In the genomic region with DNA sequence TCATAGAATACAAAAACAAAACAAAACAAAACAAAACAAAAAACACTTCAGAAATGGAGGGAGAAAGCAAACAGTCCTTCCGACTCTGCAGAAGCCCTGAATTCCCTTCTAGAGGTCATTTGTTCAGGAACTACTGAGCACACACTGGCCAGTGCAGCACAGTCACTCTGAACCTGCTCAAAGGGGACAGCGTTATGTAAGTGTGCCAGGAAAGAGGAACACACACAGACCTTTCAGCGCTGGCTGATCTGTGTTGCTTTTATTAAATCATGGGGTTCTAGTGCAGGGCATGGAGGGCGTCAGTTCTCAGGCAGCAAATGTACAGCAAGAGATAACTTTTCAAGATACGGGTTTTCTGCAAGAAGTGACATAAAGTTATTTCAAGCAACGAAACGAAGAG, we compare ENCODE assay signal across 26 mouse cellular contexts. TPM values are rescaled to one million over a fixed set of nuclear protein-coding genes. Genes with fewer than 3 reads are reported as not detected.
DNase-seq lines count a peak whose midpoint lies in the region; ATAC-seq and TF ChIP-seq lines count a peak whose summit lies in the region.
"Had no signal": no experiment of that assay in that cellular context is flagged by ENCODE, and none has a peak within 500 bp of the region (broad histone marks: within the 10 kb centered on the region; RNA-seq: fewer than 3 reads in every experiment).

No protein-coding gene starts in this region.

- no peak for DNase-seq in heart, adult 2 months
- no peak for DNase-seq in kidney, adult 18-20 months
- no peak for DNase-seq in embryo, embryonic 10 days (ENCODE audit: low spot score)
- DNase-seq: adrenal gland, postnatal 14 days; B cell, adult 2 months; cerebellum, adult 11 months; cerebellum, postnatal 10 days; embryo, embryonic 11 days; gastrocnemius, postnatal 25 days; kidney, postnatal 25 days; liver, embryonic 13.5 days; lung, postnatal 4 days; right cerebral cortex, postnatal 4 days; thymus, postnatal 4 days had no signal

- TF ChIP-seq CTCF in heart, adult 2 months (IDR thresholded peaks at IDR 0.05), result no peak

- ATAC-seq in heart, embryonic 11.5 days (replicated peaks; ENCODE audit: insufficient number of reproducible peaks, low FRiP score, low TSS enrichment), result no peak
- ATAC-seq in kidney, embryonic 16.5 days (ENCODE audit: low FRiP score, low TSS enrichment), result no peak
- ATAC-seq in megakaryocyte progenitor cell, adult 5-6 weeks (replicated peaks; ENCODE audit: poor library complexity), result peak; percentile 48; the same call in 1 of the 2 replicates
- ATAC-seq in midbrain, embryonic 13.5 days, result no peak
- ATAC-seq: forebrain, embryonic 16.5 days; inflammation-experienced regulatory T-cells, adult 6 months had no signal

- H3K4me3 ChIP-seq in heart, adult 2 months, result no peak overlapping the region
- no peak overlapping the region for H3K4me3 ChIP-seq in heart, embryonic 11.5 days (ENCODE audit: low read depth, low read length)
- H3K4me3 ChIP-seq in kidney, embryonic 16.5 days (ENCODE audit: low read length), result no peak overlapping the region
- no peak overlapping the region for H3K4me3 ChIP-seq in midbrain, embryonic 13.5 days (replicated peaks)
- H3K4me3 ChIP-seq: heart, embryonic 15.5 days; hindbrain, embryonic 13.5 days; limb, embryonic 12.5 days; liver, embryonic 13.5 days; lung, embryonic 15.5 days; midbrain, embryonic 12.5 days; neural tube, embryonic 12.5 days had no signal

- no peak overlapping the region for H3K4me2 ChIP-seq in heart, embryonic 11.5 days
- H3K4me2 ChIP-seq in kidney, embryonic 16.5 days (replicated peaks; ENCODE audit: low read depth, low read length), result no peak overlapping the region
- no peak overlapping the region for H3K4me2 ChIP-seq in midbrain, embryonic 13.5 days (replicated peaks)
- H3K4me2 ChIP-seq: heart, embryonic 15.5 days; hindbrain, embryonic 13.5 days; limb, embryonic 12.5 days; liver, embryonic 13.5 days; lung, embryonic 15.5 days; midbrain, embryonic 12.5 days; neural tube, embryonic 12.5 days had no signal

- WGBS in heart, adult 2 months, result 54% methylated on average over 7 of the region's 7 CpGs
- WGBS in heart, embryonic 11.5 days (ENCODE audit: insufficient replicate concordance), result 57% methylated on average over 7 of the region's 7 CpGs
- WGBS in kidney, embryonic 16.5 days, result 69% methylated on average over 7 of the region's 7 CpGs
- 85% methylated on average over 7 of the region's 7 CpGs for WGBS in midbrain, embryonic 13.5 days

- intact Hi-C loops in heart, adult 2 months (cut with DNase I), result no loop called here

- no peaks in the 10 kb centered on the region for H3K79me2 ChIP-seq in heart, adult 2 months (replicated peaks; ENCODE audit: control insufficient read depth, insufficient read depth, low read length)

- TF ChIP-seq EP300 in heart, adult 2 months (IDR thresholded peaks at IDR 0.05; ENCODE audit: insufficient read depth, low read depth, low read length), result 0 out of 2 replicates have a peak, but pooled peaks have one; percentile 32

- no peak overlapping the region for H3K27ac ChIP-seq in heart, adult 2 months
- H3K27ac ChIP-seq in heart, embryonic 11.5 days (ENCODE audit: low read depth, low read length), result no peak overlapping the region
- 0 out of 2 replicates have a peak overlapping the region, but pooled peaks have one; percentile 34 for H3K27ac ChIP-seq in kidney, embryonic 16.5 days (ENCODE audit: low read length)
- no peak overlapping the region for H3K27ac ChIP-seq in midbrain, embryonic 13.5 days
- H3K27ac ChIP-seq: heart, embryonic 15.5 days; hindbrain, embryonic 13.5 days; limb, embryonic 12.5 days; liver, embryonic 13.5 days; lung, embryonic 15.5 days; midbrain, embryonic 12.5 days; neural tube, embryonic 12.5 days had no signal

- no peaks in the 10 kb centered on the region for H3K27me3 ChIP-seq in heart, adult 2 months (ENCODE audit: control insufficient read depth, insufficient read depth, low read length)
- H3K27me3 ChIP-seq in heart, embryonic 11.5 days (ENCODE audit: control insufficient read depth, insufficient read depth, low read length), result no peaks in the 10 kb centered on the region
- no peaks in the 10 kb centered on the region for H3K27me3 ChIP-seq in kidney, embryonic 16.5 days (ENCODE audit: insufficient read depth, low read length)
- no peaks in the 10 kb centered on the region for H3K27me3 ChIP-seq in midbrain, embryonic 13.5 days
- H3K27me3 ChIP-seq: heart, embryonic 15.5 days; hindbrain, embryonic 13.5 days; limb, embryonic 12.5 days; lung, embryonic 15.5 days; midbrain, embryonic 12.5 days; neural tube, embryonic 12.5 days had no signal

- H3K36me3 ChIP-seq in heart, adult 2 months (ENCODE audit: control insufficient read depth, insufficient read depth, low read length), result no peaks in the 10 kb centered on the region
- no peaks in the 10 kb centered on the region for H3K36me3 ChIP-seq in heart, embryonic 11.5 days (ENCODE audit: control insufficient read depth, insufficient read depth, low read length)
- H3K36me3 ChIP-seq in kidney, embryonic 16.5 days (ENCODE audit: insufficient read depth, low read length), result no peaks in the 10 kb centered on the region
- H3K36me3 ChIP-seq in midbrain, embryonic 13.5 days, result no peaks in the 10 kb centered on the region
- H3K36me3 ChIP-seq: heart, embryonic 15.5 days; hindbrain, embryonic 13.5 days; limb, embryonic 12.5 days; liver, embryonic 13.5 days; lung, embryonic 15.5 days; midbrain, embryonic 12.5 days; neural tube, embryonic 12.5 days had no signal

- H3K4me1 ChIP-seq in heart, adult 2 months (ENCODE audit: control insufficient read depth, insufficient read depth, low read length), result no peaks in the 10 kb centered on the region
- H3K4me1 ChIP-seq in heart, embryonic 11.5 days (ENCODE audit: control insufficient read depth, insufficient read depth, low read length), result no peaks in the 10 kb centered on the region
- no peaks in the 10 kb centered on the region for H3K4me1 ChIP-seq in kidney, embryonic 16.5 days (ENCODE audit: insufficient read depth, low read length)
- no peaks in the 10 kb centered on the region for H3K4me1 ChIP-seq in midbrain, embryonic 13.5 days (replicated peaks)
- H3K4me1 ChIP-seq: heart, embryonic 15.5 days; hindbrain, embryonic 13.5 days; limb, embryonic 12.5 days; liver, embryonic 13.5 days; lung, embryonic 15.5 days; midbrain, embryonic 12.5 days; neural tube, embryonic 12.5 days had no signal

- H3K9me3 ChIP-seq in heart, embryonic 11.5 days (replicated peaks; ENCODE audit: control insufficient read depth, low read length), result no peaks in the 10 kb centered on the region
- H3K9me3 ChIP-seq in kidney, embryonic 16.5 days (ENCODE audit: low read length), result no peaks in the 10 kb centered on the region
- no peaks in the 10 kb centered on the region for H3K9me3 ChIP-seq in midbrain, embryonic 13.5 days
- H3K9me3 ChIP-seq: heart, embryonic 15.5 days; hindbrain, embryonic 13.5 days; limb, embryonic 12.5 days; liver, embryonic 13.5 days; lung, embryonic 15.5 days; midbrain, embryonic 12.5 days; neural tube, embryonic 12.5 days had no signal

- H3K9ac ChIP-seq in heart, adult 2 months (ENCODE audit: low read depth, low read length), result no peak overlapping the region
- H3K9ac ChIP-seq in heart, embryonic 11.5 days (ENCODE audit: low read depth, low read length), result no peak overlapping the region
- no peak overlapping the region for H3K9ac ChIP-seq in kidney, embryonic 16.5 days (replicated peaks; ENCODE audit: low read length)
- H3K9ac ChIP-seq in midbrain, embryonic 13.5 days (replicated peaks), result no peak overlapping the region
- H3K9ac ChIP-seq: heart, embryonic 15.5 days; hindbrain, embryonic 13.5 days; limb, embryonic 12.5 days; liver, embryonic 13.5 days; lung, embryonic 15.5 days; midbrain, embryonic 12.5 days; neural tube, embryonic 12.5 days had no signal

- no peak for TF ChIP-seq POLR2A in heart, adult 2 months (IDR thresholded peaks at IDR 0.05; ENCODE audit: insufficient read depth, low read depth, low read length)

RNA-seq across cellular contexts. Expression of gene Rad52, which starts 19.3 kb away (rescaled TPM):
- 10 to 100 TPM in 1 of 2 experiments, 1 to 10 TPM in 1; 7.9 to 10.8 TPM for total RNA-seq in heart, adult 2 months (2021)
- polyA plus RNA-seq in heart, adult 2 months (2012; rRNA removed), result 13.1 and 14.6 TPM in 2 replicates
- 10.9 and 18.4 TPM in 2 replicates for polyA plus RNA-seq in heart, embryonic 11.5 days (2014; fragmentation: Nextera tagmentation; extraction: Ambion mirVana)
- polyA plus RNA-seq in kidney, embryonic 16.5 days (2015; fragmentation: Nextera tagmentation; extraction: Ambion mirVana), result 26.3 and 27.9 TPM in 2 replicates
- 23.2 and 27.7 TPM in 2 replicates for total RNA-seq in megakaryocyte progenitor cell, adult 5-6 weeks (2015)
- 20.4 and 26.3 TPM in 2 replicates for total RNA-seq in megakaryocyte progenitor cell, adult 5-6 weeks (2017)
- 27.1 and 28.9 TPM in 2 replicates for polyA plus RNA-seq in midbrain, embryonic 13.5 days (2015; fragmentation: Nextera tagmentation; extraction: Ambion mirVana)

RNA-seq across cellular contexts. Expression of gene Erc1, which starts 35.2 kb away (rescaled TPM):
- total RNA-seq in heart, adult 2 months (2021), result 10 to 100 TPM; 36.0 to 41.8 TPM
- 15.0 and 29.1 TPM in 2 replicates for polyA plus RNA-seq in heart, adult 2 months (2012; rRNA removed)
- polyA plus RNA-seq in heart, embryonic 11.5 days (2014; fragmentation: Nextera tagmentation; extraction: Ambion mirVana), result 17.6 and 21.8 TPM in 2 replicates
- polyA plus RNA-seq in kidney, embryonic 16.5 days (2015; fragmentation: Nextera tagmentation; extraction: Ambion mirVana), result 15.0 and 18.0 TPM in 2 replicates
- total RNA-seq in megakaryocyte progenitor cell, adult 5-6 weeks (2015), result 5.1 TPM in 2 replicates
- total RNA-seq in megakaryocyte progenitor cell, adult 5-6 weeks (2017), result 5.4 and 8.4 TPM in 2 replicates
- polyA plus RNA-seq in midbrain, embryonic 13.5 days (2015; fragmentation: Nextera tagmentation; extraction: Ambion mirVana), result 39.9 and 40.5 TPM in 2 replicates
